ENCODE assay signal across 31 mouse cellular contexts in genomic region chr3:85733939-85734729, GRCm38 (mm10).
A peak's percentile ranks its signal among the peaks of the same experiment; 100 is the strongest.
DNase-seq lines count a peak whose midpoint lies in the region; ATAC-seq and TF ChIP-seq lines count a peak whose summit lies in the region.
"Had no signal": no experiment of that assay in that cellular context is flagged by ENCODE, and none has a peak within 500 bp of the region (broad histone marks: within the 10 kb centered on the region; RNA-seq: fewer than 3 reads in every experiment).

No protein-coding gene starts in this region.

- no peak for ATAC-seq in forebrain, postnatal 0 days
- no peak for ATAC-seq in forebrain, embryonic 13.5 days
- ATAC-seq in CD4-positive, CD25-positive, alpha-beta regulatory T cell, adult 4 months, result no peak
- ATAC-seq: forebrain, embryonic 14.5 days; hindbrain, embryonic 16.5 days; intestine, embryonic 16.5 days had no signal

- no peaks in the 10 kb centered on the region for H3K36me3 ChIP-seq in forebrain, postnatal 0 days (ENCODE audit: insufficient read depth)
- no peaks in the 10 kb centered on the region for H3K36me3 ChIP-seq in forebrain, embryonic 13.5 days (ENCODE audit: poor library complexity, severe bottlenecking)
- H3K36me3 ChIP-seq: embryonic facial prominence, embryonic 10.5 days; embryonic facial prominence, embryonic 15.5 days; hindbrain, embryonic 10.5 days; limb, embryonic 10.5 days; limb, embryonic 15.5 days; liver, embryonic 15.5 days; midbrain, embryonic 10.5 days; neural tube, embryonic 13.5 days; stomach, embryonic 15.5 days had no signal

- DNase-seq in forebrain, postnatal 0 days, result no peak
- DNase-seq in layer of hippocampus, adult 2 months (ENCODE audit: low spot score in 2 of 2), result no peak
- no peak for DNase-seq in layer of hippocampus, postnatal 36 days
- DNase-seq in right cerebral cortex, adult 18-20 months, result peak; percentile 21
- no peak for DNase-seq in right cerebral cortex, postnatal 36 days (ENCODE audit: low spot score in 2 of 2)
- no peak for DNase-seq in testis, postnatal 10 days (ENCODE audit: low spot score)
- DNase-seq: adrenal gland, postnatal 14 days; cerebellum, adult 18-20 months; cerebellum, postnatal 10 days; heart, postnatal 14 days; kidney, adult 9 months; kidney, postnatal 10 days; lung, embryonic 14.5 days; lung, postnatal 14 days; right cerebral cortex, postnatal 14 days; thymus, adult 18-20 months; thymus, postnatal 25 days had no signal

- 74% methylated on average over 5 of the region's 5 CpGs for WGBS in forebrain, postnatal 0 days
- WGBS in forebrain, embryonic 13.5 days, result 78% methylated on average over 5 of the region's 5 CpGs

- H3K9ac ChIP-seq in forebrain, postnatal 0 days, result no peak overlapping the region
- H3K9ac ChIP-seq in forebrain, embryonic 13.5 days, result no peak overlapping the region
- H3K9ac ChIP-seq: embryonic facial prominence, embryonic 15.5 days; limb, embryonic 15.5 days; liver, embryonic 15.5 days; lung, embryonic 14.5 days; neural tube, embryonic 13.5 days; stomach, embryonic 15.5 days had no signal

- H3K4me2 ChIP-seq in forebrain, postnatal 0 days (ENCODE audit: low read depth), result no peak overlapping the region
- no peak overlapping the region for H3K4me2 ChIP-seq in forebrain, embryonic 13.5 days
- H3K4me2 ChIP-seq: embryonic facial prominence, embryonic 15.5 days; limb, embryonic 15.5 days; liver, embryonic 15.5 days; lung, embryonic 14.5 days; neural tube, embryonic 13.5 days; stomach, embryonic 15.5 days had no signal

- H3K9me3 ChIP-seq in forebrain, postnatal 0 days (ENCODE audit: low read length), result no peaks in the 10 kb centered on the region
- H3K9me3 ChIP-seq in forebrain, embryonic 13.5 days (replicated peaks), result no peaks in the 10 kb centered on the region
- H3K9me3 ChIP-seq: embryonic facial prominence, embryonic 10.5 days; embryonic facial prominence, embryonic 15.5 days; hindbrain, embryonic 10.5 days; limb, embryonic 10.5 days; limb, embryonic 15.5 days; liver, embryonic 15.5 days; midbrain, embryonic 10.5 days; neural tube, embryonic 13.5 days; stomach, embryonic 15.5 days had no signal

- no peaks in the 10 kb centered on the region for H3K27me3 ChIP-seq in forebrain, postnatal 0 days (ENCODE audit: insufficient read depth, low read length)
- 0 out of 2 replicates have a peak, but pooled peaks cover 7% of the 10 kb centered on the region for H3K27me3 ChIP-seq in forebrain, embryonic 13.5 days
- H3K27me3 ChIP-seq: embryonic facial prominence, embryonic 15.5 days; limb, embryonic 15.5 days; neural tube, embryonic 13.5 days; stomach, embryonic 15.5 days had no signal

- no peaks in the 10 kb centered on the region for H3K4me1 ChIP-seq in forebrain, postnatal 0 days (ENCODE audit: insufficient read depth)
- H3K4me1 ChIP-seq in forebrain, embryonic 13.5 days, result no peaks in the 10 kb centered on the region
- H3K4me1 ChIP-seq: embryonic facial prominence, embryonic 10.5 days; embryonic facial prominence, embryonic 15.5 days; hindbrain, embryonic 10.5 days; limb, embryonic 10.5 days; limb, embryonic 15.5 days; liver, embryonic 15.5 days; midbrain, embryonic 10.5 days; neural tube, embryonic 13.5 days; stomach, embryonic 15.5 days had no signal

- no peak overlapping the region for H3K27ac ChIP-seq in forebrain, postnatal 0 days (ENCODE audit: low read depth, low read length)
- no peak overlapping the region for H3K27ac ChIP-seq in forebrain, embryonic 13.5 days
- peak overlapping the region; percentile 83 for H3K27ac ChIP-seq in layer of hippocampus, adult 2 months
- H3K27ac ChIP-seq: embryonic facial prominence, embryonic 10.5 days; embryonic facial prominence, embryonic 15.5 days; hindbrain, embryonic 10.5 days; limb, embryonic 10.5 days; limb, embryonic 15.5 days; liver, embryonic 15.5 days; midbrain, embryonic 10.5 days; neural tube, embryonic 13.5 days; stomach, embryonic 15.5 days had no signal

- no peak overlapping the region for H3K4me3 ChIP-seq in forebrain, postnatal 0 days (ENCODE audit: low read depth, low read length)
- no peak overlapping the region for H3K4me3 ChIP-seq in forebrain, embryonic 13.5 days
- no peak overlapping the region for H3K4me3 ChIP-seq in layer of hippocampus, adult 2 months
- H3K4me3 ChIP-seq: embryonic facial prominence, embryonic 10.5 days; embryonic facial prominence, embryonic 15.5 days; hindbrain, embryonic 10.5 days; limb, embryonic 10.5 days; limb, embryonic 15.5 days; liver, embryonic 15.5 days; midbrain, embryonic 10.5 days; neural tube, embryonic 13.5 days; stomach, embryonic 15.5 days had no signal

- peak; percentile 33; the same call in 1 of the 2 replicates for TF ChIP-seq CTCF in forebrain, postnatal 0 days (IDR thresholded peaks at IDR 0.05; ENCODE audit: low read depth)
- TF ChIP-seq CTCF in layer of hippocampus, adult 2 months (conservative IDR thresholded peaks at IDR 0.05), result peak; percentile 59
